Mouse (Mus musculus) olfactory bulb, adult 2 months (tissue): Measurements from ENCODE around the gene Gpat3.

Experiments used
- CTCF ChIP-seq: fragments of 200-500 bp; IDR thresholded peaks from 2 replicates; pipeline ENCODE4 v1.5.1; 2012; ENCODE audit warnings: low read depth, mild to moderate bottlenecking, low read length, moderate library complexity; ENCODE audit not compliant: insufficient read depth
- POLR2A ChIP-seq: fragments of 200-500 bp; IDR thresholded peaks from 2 replicates; pipeline ENCODE4 v1.6.1; 2012; ENCODE audit warnings: mild to moderate bottlenecking, low read depth, low read length, moderate library complexity; ENCODE audit not compliant: insufficient read depth

DNA sequence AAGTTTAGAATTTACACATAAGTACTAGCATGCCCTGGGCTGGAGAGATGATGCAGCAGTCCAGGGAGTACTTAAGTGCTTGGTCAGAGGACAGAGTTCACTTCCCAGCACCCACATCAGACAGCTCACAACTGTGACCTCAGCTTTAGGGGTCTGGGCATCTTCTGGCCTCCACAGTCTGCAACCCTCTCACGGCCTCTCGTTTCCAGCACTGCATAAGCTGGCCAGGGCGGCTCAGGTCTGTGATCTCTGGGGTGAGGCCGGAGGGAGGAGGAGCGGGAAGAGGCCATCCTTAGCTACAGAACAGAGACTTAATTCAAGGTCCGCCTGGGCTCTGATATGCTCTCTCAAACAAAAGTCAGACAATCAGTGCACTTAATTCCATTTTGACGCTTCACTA lies 29.2 kb downstream of the Gpat3 start:
- TF ChIP-seq CTCF (no peak), POLR2A (no peak)
